Mouse (Mus musculus) limb, embryonic 13.5 days (tissue): ENCODE results near the gene BC025920. TPM values are rescaled to one million over a fixed set of nuclear protein-coding genes. Genes with fewer than 3 reads are reported as not detected.
"Not testable (repeated sequence)": the region's sequence is repeated elsewhere in the genome, so short reads cannot be mapped to it uniquely, and the experiment has no call there.

Experiments
- ATAC-seq: fragments of 200-750 bp; cut with Nextera tagmentation; 2 replicates; pipeline ENCODE4 v1.8.0; 2017; ENCODE audit warnings: low read depth, moderate number of reproducible peaks, moderate TSS enrichment; ENCODE audit not compliant: low FRiP score
- H3K27ac ChIP-seq: fragments of 300-500 bp; sonication (generic); 2 replicates; pipeline ENCODE4 v1.5.1; 2015; ENCODE audit warnings: inconsistent platforms, mild to moderate bottlenecking, moderate library complexity
- H3K27me3 ChIP-seq: fragments of 300-500 bp; sonication (generic); 2 replicates; pipeline ENCODE4 v1.6.1; 2015; ENCODE audit warnings: mild to moderate bottlenecking, inconsistent platforms
- H3K36me3 ChIP-seq: fragments of 300-500 bp; sonication (generic); 2 replicates; pipeline ENCODE4 v1.6.1; 2015; ENCODE audit warnings: inconsistent platforms, mild to moderate bottlenecking, moderate library complexity
- H3K4me1 ChIP-seq: fragments of 300-500 bp; sonication (generic); 2 replicates; pipeline ENCODE4 v1.6.1; 2015; ENCODE audit warnings: inconsistent platforms
- H3K4me2 ChIP-seq: fragments of 300-500 bp; sonication (generic); replicated peaks from 2 replicates; pipeline ENCODE4 v1.6.1; 2015; ENCODE audit warnings: inconsistent platforms, mild to moderate bottlenecking, moderate library complexity
- H3K4me3 ChIP-seq: fragments of 300-500 bp; sonication (generic); 2 replicates; pipeline ENCODE4 v1.5.1; 2015; ENCODE audit warnings: moderate library complexity, mild to moderate bottlenecking, inconsistent platforms
- H3K9ac ChIP-seq: fragments of 300-500 bp; sonication (generic); 2 replicates; pipeline ENCODE4 v1.6.1; 2015; ENCODE audit warnings: mild to moderate bottlenecking, inconsistent platforms
- H3K9me3 ChIP-seq: fragments of 300-500 bp; sonication (generic); 2 replicates; pipeline ENCODE4 v1.6.1; 2016; ENCODE audit warnings: inconsistent platforms
- WGBS: fragments of 180-500 bp; shearing (Covaris S2); methylation state at CpG from one replicate; pipeline ENCODE4 v1.1.7; 2015; 5-methylcytosine and 5-hydroxymethylcytosine counted together
- polyA plus RNA-seq: library from polyadenylated mRNA; unstranded; fragments of >200 nt; fragmentation: Nextera tagmentation; extraction: Ambion mirVana; gene quantifications from 2 replicates; pipeline ENCODE4 v1.2.1, GENCODE M21; 2015

Gene BC025920
- polyA plus RNA-seq, 1 experiment from 2014 or later: 1.5 TPM

GRCm38 (mm10) chr10:81648803-81649775 lies 43.0 kb downstream of the BC025920 start, which contains the start of gene Gm10778:
Gene Gm10778, plus strand, starts transcription at chr10:81649059.
- Histone ChIP-seq H3K4me3 (peak within 1 kb of the TSS; percentile 56), H3K4me2 (peak within 1 kb of the TSS; percentile 66), H3K27ac (peak within 1 kb of the TSS; percentile 81; the same call in 1 of the 2 replicates), H3K9me3 (peaks cover 11% of the 10 kb centered on the region; the same call in 1 of the 2 replicates), H3K9ac (peak within 1 kb of the TSS; percentile 70), H3K36me3 (peaks cover 29% of the 10 kb centered on the region)
- WGBS: 3% methylated on average over 42 of the region's 52 CpGs
- ATAC-seq: peak; percentile 93
- H3K27me3 ChIP-seq, H3K4me1 ChIP-seq: not testable (repeated sequence)

- no peak for ATAC-seq
- Histone ChIP-seq H3K4me3 (no peak overlapping the region), H3K4me2 (no peak overlapping the region), H3K4me1 (peaks cover under 1% of the 10 kb centered on the region; the same call in 1 of the 2 replicates), H3K9me3 (peaks cover 52% of the 10 kb centered on the region), H3K36me3 (peaks cover 72% of the 10 kb centered on the region), H3K27me3 (no peaks in the 10 kb centered on the region), H3K9ac (no peak overlapping the region), H3K27ac (no peak overlapping the region)
- WGBS: 95% methylated on average over 10 of the region's 10 CpGs
Observed at GRCm38 (mm10) chr10:81655178-81655577, 49.1 kb downstream of the BC025920 start.

GRCm38 (mm10) chr10:81656174-81656573 lies 50.1 kb downstream of the BC025920 start:
- Histone ChIP-seq H3K9ac (no peak overlapping the region), H3K9me3 (peaks cover 56% of the 10 kb centered on the region), H3K27me3 (no peaks in the 10 kb centered on the region), H3K27ac (no peak overlapping the region), H3K4me3 (no peak overlapping the region), H3K4me2 (no peak overlapping the region), H3K4me1 (no peaks in the 10 kb centered on the region), H3K36me3 (peaks cover 66% of the 10 kb centered on the region)
- 92% methylated on average over 2 of the region's 2 CpGs for WGBS
- no peak for ATAC-seq

Other genes with a start within 250 kb of the BC025920 start
- gene Mfsd12, start 248.8 kb upstream of the BC025920 start, polyA plus RNA-seq: 12.2 and 13.6 TPM in 2 replicates
- 0.97 and 1.0 TPM in 2 replicates for gene 4930404N11Rik, start 240.5 kb upstream of the BC025920 start, polyA plus RNA-seq
- 111 and 112 TPM in 2 replicates for gene Fzr1, start 227.8 kb upstream of the BC025920 start, polyA plus RNA-seq
- gene Dohh, start 221.8 kb upstream of the BC025920 start, polyA plus RNA-seq: 72.7 and 79.4 TPM in 2 replicates
- 3.3 and 4.0 TPM in 2 replicates for gene Gm48551, start 221.8 kb upstream of the BC025920 start, polyA plus RNA-seq
- 1.7 and 1.9 TPM in 2 replicates for gene Gm48552, start 217.3 kb upstream of the BC025920 start, polyA plus RNA-seq
- 4.2 and 4.7 TPM in 2 replicates for gene Smim24, start 213.2 kb upstream of the BC025920 start, polyA plus RNA-seq
- gene Nfic, start 150.6 kb upstream of the BC025920 start, polyA plus RNA-seq: 77.2 and 82.8 TPM in 2 replicates
- gene Celf5, start 123.6 kb upstream of the BC025920 start, polyA plus RNA-seq: 1.6 TPM in 2 replicates
- gene Ncln, start 109.9 kb upstream of the BC025920 start, polyA plus RNA-seq: 98.0 and 102 TPM in 2 replicates
- gene S1pr4, start 106.1 kb upstream of the BC025920 start, polyA plus RNA-seq: 0.28 and 0.53 TPM in 2 replicates
- gene Gna15, start 82.0 kb upstream of the BC025920 start, polyA plus RNA-seq: 1.6 and 1.9 TPM in 2 replicates
- 89.8 and 89.9 TPM in 2 replicates for gene Gna11, start 61.1 kb upstream of the BC025920 start, polyA plus RNA-seq
- gene Aes, start 46.8 kb upstream of the BC025920 start, polyA plus RNA-seq: 477 and 492 TPM in 2 replicates
- 68.8 and 69.8 TPM in 2 replicates for gene Tle2, start 31.7 kb upstream of the BC025920 start, polyA plus RNA-seq
- 13.8 and 18.4 TPM in 2 replicates for gene Tle6, start 5.2 kb upstream of the BC025920 start, polyA plus RNA-seq
- gene Sirt6, start 21.5 kb downstream of the BC025920 start, polyA plus RNA-seq: 60.3 and 61.9 TPM in 2 replicates
- gene Ankrd24, start 22.3 kb downstream of the BC025920 start, polyA plus RNA-seq: 11.6 and 12.1 TPM in 2 replicates
- 5.1 and 5.3 TPM in 2 replicates for gene Gm10778, start 42.8 kb downstream of the BC025920 start, polyA plus RNA-seq
- 15.2 and 16.1 TPM in 2 replicates for gene Zfp433, start 98.6 kb downstream of the BC025920 start, polyA plus RNA-seq
- gene Gm3055, start 164.9 kb downstream of the BC025920 start, polyA plus RNA-seq: 10.3 and 11.7 TPM in 2 replicates
- gene Gm4767, start 205.9 kb downstream of the BC025920 start, polyA plus RNA-seq: 4.6 and 5.7 TPM in 2 replicates